Mouse (Mus musculus) left cerebral cortex, postnatal 10 days (tissue): Measurements from ENCODE around the gene 1700123K08Rik. TPM values are rescaled to one million over a fixed set of nuclear protein-coding genes. Genes with fewer than 3 reads are reported as not detected.
A peak's percentile ranks its signal among the peaks of the same experiment; 100 is the strongest.
"Not testable (repeated sequence)": the region's sequence is repeated elsewhere in the genome, so short reads cannot be mapped to it uniquely, and the experiment has no call there.

Experiments used
- DNase-seq, 2 experiments: peaks; one replicate each; pipeline ENCODE4 v3.0.0; 2021 to 2022; ENCODE audit warnings: low spot score in 2 of 2, mixed read lengths in 1 of 2; ENCODE audit errors: extremely low spot score in 1 of 2
- intact Hi-C: fragments of 180-260 bp; cut with DNase I; formaldehyde crosslinking; loops from one replicate; pipeline ENCODE4 v1.15.1; 2025
- microRNA-seq: library from miRNA; unstranded; fragments of <30 nt; microRNA quantifications from one replicate; pipeline ENCODE4 v1.2.0, GENCODE M21; 2022
- total RNA-seq, 2 experiments: library from RNA; stranded (reverse); gene quantifications; 2 replicates each; pipeline ENCODE4 v1.2.3; 2021

Gene 1700123K08Rik
- not detected for total RNA-seq

DNA sequence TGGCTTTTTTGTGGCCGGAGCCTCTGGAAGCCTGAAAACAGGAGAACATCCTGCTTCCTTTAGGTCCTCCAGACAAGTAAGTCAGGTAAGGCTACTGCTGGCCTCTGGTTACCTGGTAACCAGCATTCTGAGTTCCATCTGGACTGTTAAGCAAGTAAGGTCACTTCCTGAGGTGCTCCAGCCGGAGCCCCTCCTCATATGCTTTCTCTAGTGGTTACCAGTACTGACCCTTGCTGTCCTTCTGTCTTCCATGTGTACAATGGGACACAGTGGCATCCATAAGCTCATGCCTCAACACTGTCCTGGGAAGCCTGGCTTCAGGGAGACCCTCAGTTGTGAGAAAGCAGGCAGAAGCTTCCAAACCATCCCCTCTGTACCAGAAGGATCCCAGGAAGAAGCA lies at the start of gene 1700123K08Rik:
Gene 1700123K08Rik (minus strand): TSS at position 101 of the 400 bp plus-strand sequence.
- intact Hi-C loops, DNase-seq: not testable (repeated sequence)

DNA sequence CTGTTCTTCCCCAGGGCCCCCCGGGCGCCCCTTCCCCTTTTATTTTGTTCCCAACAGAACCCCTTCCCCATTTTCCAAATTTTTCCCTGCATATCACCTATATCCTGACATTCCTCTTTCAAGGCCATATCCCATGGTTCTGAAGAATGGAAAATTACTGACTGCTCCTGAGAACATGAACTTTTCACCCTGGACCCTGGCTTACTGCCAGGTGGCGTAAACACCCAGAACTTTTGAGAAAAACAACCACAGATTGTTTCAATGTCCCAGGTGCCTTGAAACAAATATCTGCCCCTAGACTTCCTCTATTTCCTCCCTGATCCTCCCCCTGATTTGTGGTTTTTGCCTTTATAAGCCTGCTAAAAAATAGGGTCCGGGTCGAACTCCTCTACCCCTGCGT lies 22.9 kb upstream of the 1700123K08Rik start:
- intact Hi-C loops, result no loop called here
- no peak for DNase-seq

DNA sequence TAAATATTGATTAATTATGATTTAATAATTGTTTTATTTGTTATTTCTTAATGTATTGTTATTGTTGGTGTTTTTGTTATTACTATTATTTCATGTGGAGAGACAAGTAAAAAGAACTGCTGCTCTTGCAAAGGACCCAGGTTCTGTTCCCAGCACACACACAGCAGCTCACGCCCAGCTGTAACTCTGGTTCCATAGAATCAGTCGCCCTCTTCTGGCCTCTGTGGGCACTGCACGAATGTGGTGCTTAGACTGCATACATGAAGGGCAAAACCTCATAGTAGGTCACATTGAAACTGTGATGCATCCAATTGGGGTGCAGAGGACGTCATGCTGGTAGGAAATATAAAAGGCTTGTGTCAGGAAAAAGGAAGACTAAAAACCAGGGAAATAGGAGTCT lies 7.1 kb upstream of the 1700123K08Rik start:
- DNase-seq, result peak in 1 of 2 experiments; percentile 33

DNA sequence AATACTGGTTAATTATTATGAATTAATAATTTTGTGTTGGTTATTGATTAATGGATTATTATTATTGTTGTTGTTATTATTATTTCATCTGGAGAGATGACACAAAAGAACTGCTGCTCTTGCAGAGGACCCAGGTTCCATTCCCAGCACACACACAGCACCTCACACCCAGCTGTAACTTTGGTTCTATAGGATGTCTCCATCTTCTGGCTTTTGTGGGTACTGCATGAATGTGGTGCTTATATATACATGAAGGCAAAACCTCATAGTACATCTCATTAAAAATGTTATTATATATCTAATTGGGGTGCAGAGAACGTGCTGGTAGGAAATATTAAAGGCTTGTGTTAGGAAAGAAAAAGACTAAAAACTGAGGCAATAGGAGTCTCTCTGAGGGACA lies 11.8 kb downstream of the 1700123K08Rik start:
- intact Hi-C loops, result no loop called here
- no peak for DNase-seq

More for the DNA sequence above, 7.1 kb upstream of the 1700123K08Rik start:
- intact Hi-C loops, result no loop called here

DNA sequence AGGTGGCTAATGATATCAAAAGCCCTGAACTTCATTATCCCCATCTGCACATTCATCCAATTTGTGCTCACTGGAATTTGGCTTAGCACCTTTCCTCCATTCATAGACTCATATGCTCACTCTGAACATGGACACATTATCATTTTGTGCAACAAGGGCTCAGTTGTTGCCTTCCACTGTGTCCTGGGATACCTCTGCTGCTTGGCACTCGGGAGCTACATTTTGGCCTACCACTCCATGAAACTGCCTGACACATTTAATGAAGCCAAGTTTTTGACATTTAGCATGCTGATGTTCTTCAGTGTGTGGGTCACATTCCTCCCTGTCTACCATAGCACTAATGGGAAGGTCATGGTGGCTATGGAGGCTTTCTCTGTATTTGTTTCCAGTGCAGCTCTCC lies 32.0 kb downstream of the 1700123K08Rik start:
- intact Hi-C loops, result no loop called here
- DNase-seq, result no peak

Small RNAs within 50 kb of the gene (microRNA-seq; reads per million reads assigned to microRNA genes)
- not detected for gene Gm24082

Other genes starting within 250 kb of the 1700123K08Rik start
- not detected for gene Pvrig, start 222.8 kb downstream of the 1700123K08Rik start, total RNA-seq
- gene Zfp157, start 123.2 kb downstream of the 1700123K08Rik start, total RNA-seq, result 10 to 100 TPM; 25.5 to 27.1 TPM
- 10 to 100 TPM; 27.0 to 27.2 TPM for gene Zfp68, start 55.0 kb upstream of the 1700123K08Rik start, total RNA-seq
- gene A430033K04Rik, start 58.1 kb upstream of the 1700123K08Rik start, total RNA-seq, result 10 to 100 TPM; 12.1 to 12.6 TPM
- gene Fam20c, start 189.8 kb upstream of the 1700123K08Rik start, total RNA-seq, result 10 to 100 TPM; 49.0 to 49.2 TPM